Mouse (Mus musculus): ENCODE data around the gene Lingo1. TPM values are rescaled to one million over a fixed set of nuclear protein-coding genes. Genes with fewer than 3 reads are reported as not detected.

The Lingo1 gene
- polyA plus RNA-seq (2017; shearing (Covaris generic)) = not detected

GRCm38 (mm10) chr9:56795721-56796655 is at the start of gene Lingo1:
TSS of gene Lingo1 (minus strand) at chr9:56796468.

Other genes starting within 250 kb of the Lingo1 start
- gene Odf3l1, start 68.2 kb upstream of the Lingo1 start, polyA plus RNA-seq (2017; shearing (Covaris generic)) = not detected
- 0.13 TPM for gene Cspg4, start 68.6 kb upstream of the Lingo1 start, polyA plus RNA-seq (2017; shearing (Covaris generic))
- gene Snx33, start 131.9 kb upstream of the Lingo1 start, polyA plus RNA-seq (2017; shearing (Covaris generic)) = 13.3 TPM
- 24.0 TPM for gene Imp3, start 141.0 kb upstream of the Lingo1 start, polyA plus RNA-seq (2017; shearing (Covaris generic))
- 20.0 TPM for gene Snupn, start 154.4 kb upstream of the Lingo1 start, polyA plus RNA-seq (2017; shearing (Covaris generic))
- gene Ptpn9, start 198.5 kb upstream of the Lingo1 start, polyA plus RNA-seq (2017; shearing (Covaris generic)) = 3.9 TPM

Data from activated CD4-positive, CD25-positive, alpha-beta regulatory T cell, adult 9 weeks (primary cell).